Mouse (Mus musculus) ES-Bruce4 (cell line): ENCODE data around the gene Colgalt2.

Experiments
- EP300 ChIP-seq: IDR thresholded peaks from 2 replicates; pipeline ENCODE4 v1.6.1; 2011; ENCODE audit warnings: low read depth, low read length; ENCODE audit not compliant: insufficient read depth
- POLR2A ChIP-seq: IDR thresholded peaks from one replicate; pipeline ENCODE4 v1.8.1; 2011; ENCODE audit warnings: low read length; ENCODE audit not compliant: insufficient read depth

DNA sequence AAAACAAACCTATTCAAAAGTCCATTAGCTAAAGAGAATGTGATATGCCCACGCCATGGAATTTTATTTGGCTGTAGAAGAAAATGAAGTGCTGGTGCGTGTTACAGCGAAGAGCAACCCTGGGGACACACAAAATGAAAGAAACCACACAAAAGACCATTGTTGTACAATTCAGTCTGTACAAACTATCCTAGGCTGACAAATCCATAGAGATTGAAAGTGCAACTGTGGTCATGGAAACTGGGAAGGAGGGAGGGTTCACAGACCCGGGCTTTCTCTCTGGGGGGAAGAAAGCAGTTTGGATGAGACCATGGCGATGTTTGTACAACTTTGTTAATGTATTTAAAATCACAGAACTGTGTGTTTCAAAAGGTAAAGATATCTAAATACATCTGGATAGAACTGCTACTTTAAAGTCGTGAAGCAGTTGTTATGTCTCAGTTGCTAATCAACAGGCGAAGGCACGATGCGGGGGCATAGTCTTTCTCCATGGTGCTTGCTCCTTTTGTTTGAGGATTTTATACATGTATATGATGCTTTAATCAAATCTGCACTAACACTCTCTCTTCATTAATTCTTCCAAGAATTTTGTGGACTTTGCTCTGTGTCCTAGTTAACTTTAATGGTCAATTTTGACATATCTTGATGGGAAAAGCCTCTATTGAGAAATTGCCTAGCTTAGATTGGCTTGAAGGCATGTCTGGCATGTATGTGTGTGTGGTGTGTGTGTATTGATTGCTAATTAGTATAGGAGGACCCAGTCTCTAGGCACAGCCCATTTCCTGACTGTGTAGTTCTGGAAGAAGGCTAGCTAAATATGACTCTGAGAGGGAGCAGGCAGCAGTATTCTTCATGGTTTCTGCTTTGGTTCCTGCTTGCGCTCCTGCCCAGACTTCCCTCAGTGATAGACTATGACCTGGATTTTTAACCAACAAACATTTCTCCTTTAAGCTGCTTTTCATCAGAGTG, 55.9 kb downstream of the Colgalt2 start:
- no peak for TF ChIP-seq POLR2A
- no peak for TF ChIP-seq EP300
